Mouse (Mus musculus): ENCODE results near the gene P2ry13. TPM values are rescaled to one million over a fixed set of nuclear protein-coding genes. Genes with fewer than 3 reads are reported as not detected.
A peak's percentile ranks its signal among the peaks of the same experiment; 100 is the strongest.

P2ry13 gene
- polyA plus RNA-seq, 1 experiment, result 4.1 TPM

GRCm38 (mm10) chr3:59194099-59194498 is 16.6 kb downstream of the P2ry13 start:
- H3K4me3 ChIP-seq (replicated peaks; ENCODE audit: insufficient read depth, low read depth, low read length), result no peak overlapping the region
- TF ChIP-seq CTCF (IDR thresholded peaks at IDR 0.05; ENCODE audit: borderline replicate concordance, insufficient read depth, low read depth, low read length) (no peak), POLR2A (IDR thresholded peaks at IDR 0.05; ENCODE audit: borderline replicate concordance, insufficient read depth, low read length) (no peak)
- WGBS, result 92% methylated on average over 7 of the region's 7 CpGs

DNA sequence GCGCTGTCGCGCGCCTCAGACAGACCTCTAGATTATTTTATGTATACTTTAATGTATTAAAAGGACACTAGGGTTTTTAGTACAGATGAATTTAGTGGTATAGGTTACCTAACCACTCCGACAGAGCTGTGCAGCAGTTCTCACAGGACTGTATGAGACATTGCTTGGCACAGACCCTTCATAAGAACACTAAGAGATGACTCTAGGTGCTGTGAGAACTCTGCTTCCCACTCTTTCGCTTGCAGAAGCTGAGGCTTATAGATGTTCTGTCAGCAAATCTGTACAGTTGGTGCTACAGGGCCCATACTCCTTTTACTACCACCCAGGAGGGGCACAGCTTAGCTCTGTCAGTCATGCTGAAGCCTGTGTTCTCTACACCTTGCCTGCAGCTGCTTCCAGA is 19.0 kb downstream of the P2ry13 start:
- WGBS, result 97% methylated on average over 6 of the region's 6 CpGs
- no peak for TF ChIP-seq CTCF (IDR thresholded peaks at IDR 0.05; ENCODE audit: borderline replicate concordance, insufficient read depth, low read depth, low read length)
- TF ChIP-seq POLR2A (IDR thresholded peaks at IDR 0.05; ENCODE audit: borderline replicate concordance, insufficient read depth, low read length), result no peak
- no peaks in the 10 kb centered on the region for H3K27me3 ChIP-seq (ENCODE audit: control insufficient read depth, insufficient read depth, low read length)
- DNase-seq, result no peak
- H3K27ac ChIP-seq (ENCODE audit: insufficient read depth, low read length), result no peak overlapping the region
- no peak overlapping the region for H3K4me3 ChIP-seq (replicated peaks; ENCODE audit: insufficient read depth, low read depth, low read length)
- H3K4me1 ChIP-seq (ENCODE audit: control insufficient read depth, insufficient read depth, low read length), result no peaks in the 10 kb centered on the region

More at GRCm38 (mm10) chr3:59194099-59194498, 16.6 kb downstream of the P2ry13 start:
- Histone ChIP-seq H3K4me1 (ENCODE audit: control insufficient read depth, insufficient read depth, low read length) (peaks cover 5% of the 10 kb centered on the region), H3K27ac (ENCODE audit: insufficient read depth, low read length) (no peak overlapping the region), H3K27me3 (ENCODE audit: control insufficient read depth, insufficient read depth, low read length) (no peaks in the 10 kb centered on the region)
- no peak for DNase-seq

- no peak for TF ChIP-seq POLR2A (IDR thresholded peaks at IDR 0.05; ENCODE audit: borderline replicate concordance, insufficient read depth, low read length)
- WGBS, result 79% methylated on average over 4 of the region's 4 CpGs
- DNase-seq, result no peak
- no peaks in the 10 kb centered on the region for H3K4me1 ChIP-seq (ENCODE audit: control insufficient read depth, insufficient read depth, low read length)
- H3K4me3 ChIP-seq (replicated peaks; ENCODE audit: insufficient read depth, low read depth, low read length), result no peak overlapping the region
- no peaks in the 10 kb centered on the region for H3K27me3 ChIP-seq (ENCODE audit: control insufficient read depth, insufficient read depth, low read length)
- no peak overlapping the region for H3K27ac ChIP-seq (ENCODE audit: insufficient read depth, low read length)
Observed at GRCm38 (mm10) chr3:59187336-59187735, 23.3 kb downstream of the P2ry13 start.

DNA sequence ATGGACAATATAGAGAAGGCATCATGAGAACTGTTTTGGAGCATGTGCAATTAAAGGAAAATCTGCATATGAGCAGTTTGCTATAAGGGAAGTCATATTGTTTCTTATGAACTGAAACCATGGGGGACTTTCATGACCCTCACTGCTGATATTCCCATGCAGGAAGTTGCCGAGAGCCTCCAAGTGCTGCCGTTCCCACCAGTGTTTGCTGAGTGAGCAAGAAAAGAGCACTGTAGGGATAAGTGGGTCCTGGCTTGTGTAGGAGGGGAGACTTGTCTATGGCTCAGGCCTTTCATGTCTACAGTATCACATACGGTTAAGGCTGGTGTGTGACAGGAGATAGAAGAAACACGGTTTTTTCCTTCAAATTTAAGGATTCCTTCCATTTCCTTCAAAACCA is 25.0 kb downstream of the P2ry13 start:
- Histone ChIP-seq H3K4me3 (replicated peaks; ENCODE audit: insufficient read depth, low read depth, low read length) (no peak overlapping the region), H3K27ac (ENCODE audit: insufficient read depth, low read length) (no peak overlapping the region), H3K27me3 (ENCODE audit: control insufficient read depth, insufficient read depth, low read length) (no peaks in the 10 kb centered on the region), H3K4me1 (ENCODE audit: control insufficient read depth, insufficient read depth, low read length) (peaks cover 4% of the 10 kb centered on the region)
- TF ChIP-seq POLR2A (IDR thresholded peaks at IDR 0.05; ENCODE audit: borderline replicate concordance, insufficient read depth, low read length) (no peak), CTCF (IDR thresholded peaks at IDR 0.05; ENCODE audit: borderline replicate concordance, insufficient read depth, low read depth, low read length) (no peak)
- 95% methylated on average over 4 of the region's 4 CpGs for WGBS
- DNase-seq, result no peak

- Histone ChIP-seq H3K4me3 (replicated peaks; ENCODE audit: insufficient read depth, low read depth, low read length) (no peak overlapping the region), H3K27ac (ENCODE audit: insufficient read depth, low read length) (no peak overlapping the region)
- DNase-seq, result no peak
Observed at GRCm38 (mm10) chr3:59182129-59182528, 28.6 kb downstream of the P2ry13 start.

DNA sequence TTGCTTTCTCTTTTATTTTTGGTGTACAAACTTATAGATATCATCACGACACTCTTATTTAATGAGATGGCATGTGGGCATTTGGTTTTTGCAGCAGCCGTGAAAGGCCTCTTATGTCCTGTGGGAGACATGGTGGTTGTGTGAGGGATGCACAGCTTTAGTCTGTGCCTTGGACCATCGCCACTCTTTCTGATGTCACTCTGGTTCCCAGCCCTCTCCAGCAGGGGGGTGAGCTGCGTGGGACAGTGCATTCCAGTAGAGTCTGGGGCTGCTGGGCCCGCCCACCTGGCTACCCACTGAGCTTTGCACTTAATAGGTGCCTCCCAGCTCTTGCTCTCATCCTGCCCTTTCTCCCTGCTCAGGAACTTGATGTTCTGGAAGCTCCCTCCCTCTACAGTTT is 29.5 kb downstream of the P2ry13 start:
- no peak overlapping the region for H3K27ac ChIP-seq (ENCODE audit: insufficient read depth, low read length)
- 52% methylated on average over 5 of the region's 5 CpGs for WGBS
- no peaks in the 10 kb centered on the region for H3K27me3 ChIP-seq (ENCODE audit: control insufficient read depth, insufficient read depth, low read length)
- DNase-seq, result peak in 1 of 2 experiments; percentile 57
- TF ChIP-seq CTCF (IDR thresholded peaks at IDR 0.05; ENCODE audit: borderline replicate concordance, insufficient read depth, low read depth, low read length), result no peak
- TF ChIP-seq POLR2A (IDR thresholded peaks at IDR 0.05; ENCODE audit: borderline replicate concordance, insufficient read depth, low read length), result no peak
- peaks cover 17% of the 10 kb centered on the region for H3K4me1 ChIP-seq (ENCODE audit: control insufficient read depth, insufficient read depth, low read length)
- no peak overlapping the region for H3K4me3 ChIP-seq (replicated peaks; ENCODE audit: insufficient read depth, low read depth, low read length)

More at GRCm38 (mm10) chr3:59182129-59182528, 28.6 kb downstream of the P2ry13 start:
- Histone ChIP-seq H3K27me3 (ENCODE audit: control insufficient read depth, insufficient read depth, low read length) (no peaks in the 10 kb centered on the region), H3K4me1 (ENCODE audit: control insufficient read depth, insufficient read depth, low read length) (peaks cover 13% of the 10 kb centered on the region)
- no peak for TF ChIP-seq POLR2A (IDR thresholded peaks at IDR 0.05; ENCODE audit: borderline replicate concordance, insufficient read depth, low read length)
- TF ChIP-seq CTCF (IDR thresholded peaks at IDR 0.05; ENCODE audit: borderline replicate concordance, insufficient read depth, low read depth, low read length), result no peak

GRCm38 (mm10) chr3:59176871-59177270 is 33.8 kb downstream of the P2ry13 start:
- Histone ChIP-seq H3K4me1 (ENCODE audit: control insufficient read depth, insufficient read depth, low read length) (peaks cover 20% of the 10 kb centered on the region), H3K27ac (ENCODE audit: insufficient read depth, low read length) (peak overlapping the region; percentile 94), H3K4me3 (replicated peaks; ENCODE audit: insufficient read depth, low read depth, low read length) (no peak overlapping the region), H3K27me3 (ENCODE audit: control insufficient read depth, insufficient read depth, low read length) (no peaks in the 10 kb centered on the region)
- no peak for TF ChIP-seq CTCF (IDR thresholded peaks at IDR 0.05; ENCODE audit: borderline replicate concordance, insufficient read depth, low read depth, low read length)
- peak; percentile 34; the same call in 1 of the 2 replicates for TF ChIP-seq POLR2A (IDR thresholded peaks at IDR 0.05; ENCODE audit: borderline replicate concordance, insufficient read depth, low read length)
- peak; percentile 80 to 89 for DNase-seq
- WGBS, result 14% methylated on average over 5 of the region's 5 CpGs

DNA sequence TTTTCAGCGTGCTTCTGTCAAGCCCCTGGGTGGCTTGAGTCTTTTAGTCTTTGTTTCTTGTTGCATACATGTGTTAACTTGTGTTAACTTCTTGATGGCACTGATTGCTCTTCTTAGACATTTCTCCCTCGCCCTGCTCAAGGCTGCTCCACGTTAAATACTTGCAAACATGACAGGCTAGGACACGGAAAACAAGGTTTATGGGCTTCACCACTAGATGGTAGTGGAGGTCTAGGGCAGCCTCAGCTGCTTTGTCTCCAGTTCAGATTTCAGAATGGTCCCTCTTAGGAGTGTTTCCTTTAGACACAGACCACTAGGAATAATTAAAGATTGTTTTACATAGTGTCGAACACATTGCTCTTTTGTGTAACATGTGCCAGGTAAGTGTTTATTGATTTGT is 35.4 kb downstream of the P2ry13 start:
- no peak overlapping the region for H3K27ac ChIP-seq (ENCODE audit: insufficient read depth, low read length)
- TF ChIP-seq POLR2A (IDR thresholded peaks at IDR 0.05; ENCODE audit: borderline replicate concordance, insufficient read depth, low read length) (no peak), CTCF (IDR thresholded peaks at IDR 0.05; ENCODE audit: borderline replicate concordance, insufficient read depth, low read depth, low read length) (peak; percentile 94)
- DNase-seq, result peak; percentile 74 to 82
- H3K27me3 ChIP-seq (ENCODE audit: control insufficient read depth, insufficient read depth, low read length), result no peaks in the 10 kb centered on the region
- H3K4me3 ChIP-seq (replicated peaks; ENCODE audit: insufficient read depth, low read depth, low read length), result no peak overlapping the region
- WGBS, result 20% methylated on average over 5 of the region's 5 CpGs
- peaks cover 15% of the 10 kb centered on the region for H3K4me1 ChIP-seq (ENCODE audit: control insufficient read depth, insufficient read depth, low read length)
